Mouse (Mus musculus) heart, postnatal 0 days (tissue): ENCODE measurements at regions not wholly inside any gene's neighbourhood (a gene's known extent, or its start where the extent isn't known, plus 50 kb on each side); places are given as distances from the start of the nearest gene placed in this dataset.

Experiments
- ATAC-seq: fragments of 200-750 bp; cut with Nextera tagmentation; 2 replicates; pipeline ENCODE4 v1.8.0; 2017; ENCODE audit warnings: low read depth, moderate number of reproducible peaks, moderate library complexity; ENCODE audit not compliant: insufficient read depth
- DNase-seq: peaks from one replicate; pipeline ENCODE4 v3.0.0-alpha.2; 2016; ENCODE audit warnings: low spot score
- H3K27ac ChIP-seq: fragments of 300-500 bp; sonication (generic); 2 replicates; pipeline ENCODE4 v1.5.1; 2014; ENCODE audit warnings: low read depth, mild to moderate bottlenecking
- H3K27me3 ChIP-seq: fragments of 300-500 bp; sonication (generic); 2 replicates; pipeline ENCODE4 v1.6.1; 2014; ENCODE audit warnings: low read length, mixed read lengths; ENCODE audit not compliant: control insufficient read depth, insufficient read depth
- H3K36me3 ChIP-seq: fragments of 300-500 bp; sonication (generic); replicated peaks from 2 replicates; pipeline ENCODE4 v1.6.1; 2014; ENCODE audit warnings: low read length, mixed read lengths; ENCODE audit not compliant: control insufficient read depth, insufficient read depth
- H3K4me1 ChIP-seq: fragments of 300-500 bp; sonication (generic); 2 replicates; pipeline ENCODE4 v1.6.1; 2014; ENCODE audit warnings: antibody characterized with exemption; ENCODE audit not compliant: control insufficient read depth, insufficient read depth
- H3K4me2 ChIP-seq: fragments of 300-500 bp; sonication (generic); 2 replicates; pipeline ENCODE4 v1.6.1; 2014; ENCODE audit warnings: low read depth, mild to moderate bottlenecking, low read length, moderate library complexity
- H3K4me3 ChIP-seq: fragments of 300-500 bp; sonication (generic); 2 replicates; pipeline ENCODE4 v1.5.1; 2014; ENCODE audit warnings: low read depth, low read length
- H3K9ac ChIP-seq: fragments of 300-500 bp; sonication (generic); replicated peaks from 2 replicates; pipeline ENCODE4 v1.6.1; 2014; ENCODE audit warnings: low read depth, low read length, mixed read lengths
- H3K9me3 ChIP-seq: fragments of 300-500 bp; sonication (generic); replicated peaks from 2 replicates; pipeline ENCODE4 v1.6.1; 2016; ENCODE audit warnings: low read length; ENCODE audit not compliant: control insufficient read depth
- CTCF ChIP-seq: IDR thresholded peaks from 2 replicates; pipeline ENCODE4 v1.5.1; 2016; ENCODE audit warnings: antibody characterized with exemption, control low read depth, low read depth
- EP300 ChIP-seq: IDR thresholded peaks from 2 replicates; pipeline ENCODE4 v1.6.1; 2016; ENCODE audit warnings: antibody characterized with exemption, low read depth
- WGBS: fragments of 180-500 bp; shearing (Covaris S2); extraction: QIAGEN DNeasy Blood & Tissue Kit; methylation state at CpG from one replicate; pipeline ENCODE4 v1.1.7; 2014; 5-methylcytosine and 5-hydroxymethylcytosine counted together

- H3K27ac ChIP-seq = no peak overlapping the region
- no peaks in the 10 kb centered on the region for H3K36me3 ChIP-seq
- no peaks in the 10 kb centered on the region for H3K9me3 ChIP-seq
- DNase-seq = no peak
- no peak overlapping the region for H3K4me2 ChIP-seq
- peaks cover 16% of the 10 kb centered on the region; the same call in 1 of the 2 replicates for H3K4me1 ChIP-seq
- 80% methylated on average over 5 of the region's 5 CpGs for WGBS
- no peak for ATAC-seq
- H3K4me3 ChIP-seq = no peak overlapping the region
- TF ChIP-seq CTCF (no peak), EP300 (no peak)
- no peaks in the 10 kb centered on the region for H3K27me3 ChIP-seq
- H3K9ac ChIP-seq = no peak overlapping the region
Measured at GRCm38 (mm10) chr3:50813760-50814400, 370.5 kb upstream of the Slc7a11 start.

- H3K9me3 ChIP-seq = no peaks in the 10 kb centered on the region
- H3K36me3 ChIP-seq = no peaks in the 10 kb centered on the region
- WGBS = 20% methylated on average over 10 of the region's 10 CpGs
- no peaks in the 10 kb centered on the region for H3K27me3 ChIP-seq
- DNase-seq = no peak
- no peak overlapping the region for H3K9ac ChIP-seq
- H3K4me3 ChIP-seq = peak overlapping the region; percentile 22
- H3K4me2 ChIP-seq = peak overlapping the region; percentile 50
- no peak for TF ChIP-seq CTCF
- no peak for TF ChIP-seq EP300
- no peak for ATAC-seq
- H3K27ac ChIP-seq = no peak overlapping the region
- H3K4me1 ChIP-seq = peaks cover 16% of the 10 kb centered on the region; the same call in 1 of the 2 replicates
Measured at GRCm38 (mm10) chr3:50815716-50816115, 372.3 kb upstream of the Slc7a11 start.

GRCm38 (mm10) chr3:50816479-50816878 is 373.1 kb upstream of the Slc7a11 start:
- Histone ChIP-seq H3K36me3 (no peaks in the 10 kb centered on the region), H3K27ac (no peak overlapping the region), H3K4me1 (peaks cover 16% of the 10 kb centered on the region; the same call in 1 of the 2 replicates), H3K9ac (no peak overlapping the region), H3K27me3 (no peaks in the 10 kb centered on the region), H3K4me2 (peak overlapping the region; percentile 50), H3K9me3 (no peaks in the 10 kb centered on the region), H3K4me3 (peak overlapping the region; percentile 22)
- TF ChIP-seq CTCF (no peak), EP300 (no peak)
- WGBS = 20% methylated on average over 8 of the region's 8 CpGs
- ATAC-seq (no peak; the same call in 1 of the 2 replicates), DNase-seq (peak; percentile 19)

GRCm38 (mm10) chr3:50817361-50817760 is 373.9 kb upstream of the Slc7a11 start:
- WGBS = 80% methylated on average over 3 of the region's 3 CpGs
- TF ChIP-seq EP300 (no peak), CTCF (no peak)
- ATAC-seq (no peak), DNase-seq (no peak)
- Histone ChIP-seq H3K9me3 (no peaks in the 10 kb centered on the region), H3K4me2 (no peak overlapping the region), H3K27ac (no peak overlapping the region), H3K4me3 (no peak overlapping the region), H3K4me1 (peaks cover 16% of the 10 kb centered on the region; the same call in 1 of the 2 replicates), H3K9ac (no peak overlapping the region), H3K36me3 (no peaks in the 10 kb centered on the region), H3K27me3 (no peaks in the 10 kb centered on the region)

GRCm38 (mm10) chr3:50820776-50821175 is 377.4 kb upstream of the Slc7a11 start:
- DNase-seq (no peak), ATAC-seq (no peak)
- Histone ChIP-seq H3K9me3 (no peaks in the 10 kb centered on the region), H3K36me3 (no peaks in the 10 kb centered on the region), H3K27ac (no peak overlapping the region), H3K9ac (no peak overlapping the region), H3K4me1 (peaks cover 9% of the 10 kb centered on the region; the same call in 1 of the 2 replicates), H3K4me2 (no peak overlapping the region), H3K27me3 (no peaks in the 10 kb centered on the region), H3K4me3 (no peak overlapping the region)
- TF ChIP-seq CTCF (no peak), EP300 (no peak)
- 85% methylated on average over 1 of the region's 1 CpGs for WGBS
